Mouse (Mus musculus): ENCODE measurements around the gene Plch2. TPM values are rescaled to one million over a fixed set of nuclear protein-coding genes. Genes with fewer than 3 reads are reported as not detected.

The Plch2 gene
- polyA plus RNA-seq, 1 experiment from 2014 or later: 0.43 TPM

DNA sequence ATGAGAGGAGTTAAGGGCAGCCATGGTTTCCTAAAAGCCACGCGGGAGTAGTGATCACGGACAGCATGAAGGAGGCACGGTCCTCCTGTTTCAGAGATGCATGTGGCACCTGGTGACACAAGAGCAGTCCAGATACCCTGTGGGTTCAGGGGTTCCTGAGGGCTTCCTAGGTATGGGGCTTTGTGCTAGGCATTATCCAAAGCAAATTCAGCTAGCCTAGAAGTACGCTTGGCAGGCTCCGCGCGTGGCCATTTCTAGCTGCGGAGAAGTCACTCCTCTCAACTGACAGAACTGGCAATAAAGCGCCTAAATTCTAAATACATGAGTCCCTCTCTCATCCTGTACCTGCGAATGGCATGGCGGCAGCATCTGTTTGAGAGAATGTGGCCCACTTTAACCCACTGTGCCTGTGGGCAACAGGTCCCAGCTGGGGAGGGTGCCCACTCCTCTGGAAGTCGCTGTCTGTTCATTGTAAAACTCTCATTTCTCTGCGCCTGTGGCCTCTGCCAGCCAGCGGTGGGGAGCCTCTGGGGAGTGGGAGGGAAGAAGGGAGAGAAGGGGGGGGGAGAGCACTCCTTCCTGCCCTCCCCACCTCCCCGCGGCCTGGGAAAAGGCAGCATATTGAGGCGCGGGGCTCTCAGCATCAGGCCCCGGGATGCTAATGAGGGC lies 96.4 kb downstream of the Plch2 start:
- Histone ChIP-seq H3K4me3 (ENCODE audit: low read depth, low read length) (peak overlapping the region; percentile 41), H3K4me2 (peak overlapping the region; percentile 57), H3K27me3 (replicated peaks; ENCODE audit: control insufficient read depth, insufficient read depth, low read length) (peaks cover 84% of the 10 kb centered on the region), H3K9ac (ENCODE audit: low read depth, low read length) (no peak overlapping the region), H3K36me3 (ENCODE audit: control insufficient read depth, insufficient read depth, low read length) (no peaks in the 10 kb centered on the region), H3K27ac (ENCODE audit: low read depth, low read length) (no peak overlapping the region), H3K9me3 (ENCODE audit: control insufficient read depth, low read length) (no peaks in the 10 kb centered on the region), H3K4me1 (replicated peaks; ENCODE audit: control insufficient read depth, insufficient read depth, low read length) (peaks cover 26% of the 10 kb centered on the region)
- no peak for ATAC-seq (replicated peaks; ENCODE audit: low FRiP score)
- no peak for DNase-seq (ENCODE audit: low spot score)
- 19% methylated on average over 20 of the region's 20 CpGs for WGBS

DNA sequence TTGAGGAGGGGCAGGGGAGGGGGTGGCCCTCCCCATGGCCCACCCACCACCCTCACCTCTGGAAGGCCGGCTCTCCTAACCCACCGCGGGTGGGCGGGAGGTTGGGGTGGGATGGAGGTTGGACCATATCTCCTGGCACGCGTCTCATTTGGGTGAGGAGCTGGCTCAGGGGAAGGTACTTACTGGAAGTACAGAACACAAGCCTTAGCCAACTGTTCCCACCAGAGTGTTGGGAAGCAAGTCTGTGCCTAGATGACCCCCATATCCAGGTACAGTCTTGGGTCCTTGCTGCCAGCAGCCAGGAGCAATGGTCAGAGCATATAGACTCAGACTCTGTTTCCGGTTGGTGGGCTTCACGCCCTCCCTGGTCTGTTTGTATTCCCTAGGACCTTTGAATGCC lies 98.0 kb downstream of the Plch2 start:
- 15% methylated on average over 8 of the region's 8 CpGs for WGBS
- Histone ChIP-seq H3K9me3 (ENCODE audit: control insufficient read depth, low read length) (no peaks in the 10 kb centered on the region), H3K4me1 (replicated peaks; ENCODE audit: control insufficient read depth, insufficient read depth, low read length) (peaks cover 22% of the 10 kb centered on the region), H3K4me2 (no peak overlapping the region), H3K9ac (ENCODE audit: low read depth, low read length) (no peak overlapping the region), H3K27me3 (replicated peaks; ENCODE audit: control insufficient read depth, insufficient read depth, low read length) (peaks cover 99% of the 10 kb centered on the region), H3K4me3 (ENCODE audit: low read depth, low read length) (no peak overlapping the region), H3K36me3 (ENCODE audit: control insufficient read depth, insufficient read depth, low read length) (no peaks in the 10 kb centered on the region), H3K27ac (ENCODE audit: low read depth, low read length) (no peak overlapping the region)
- ATAC-seq (replicated peaks; ENCODE audit: low FRiP score) (no peak), DNase-seq (ENCODE audit: low spot score) (no peak)

DNA sequence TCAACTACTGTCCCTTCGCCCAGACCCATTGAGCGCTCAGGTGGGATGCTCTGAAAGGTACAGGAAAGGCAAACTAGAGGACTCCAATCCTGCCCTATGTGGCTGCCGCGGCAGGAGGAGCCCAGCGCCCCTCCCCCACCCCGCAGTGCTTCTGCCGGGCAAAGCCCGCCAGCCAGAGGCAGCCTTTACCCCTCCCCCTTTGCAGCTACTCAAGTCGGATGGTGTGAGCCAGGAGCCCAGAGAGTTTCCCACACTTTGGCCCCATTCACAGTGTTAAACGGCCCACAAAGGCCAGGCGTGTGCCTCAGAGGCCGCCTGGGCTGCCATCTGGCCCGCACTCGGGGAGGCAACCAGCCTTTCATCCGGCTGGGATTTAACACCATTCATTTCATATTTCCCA lies 98.4 kb downstream of the Plch2 start:
- 3% methylated on average over 15 of the region's 15 CpGs for WGBS
- peak overlapping the region; percentile 36 for H3K4me2 ChIP-seq
- no peak overlapping the region for H3K9ac ChIP-seq (ENCODE audit: low read depth, low read length)
- DNase-seq (ENCODE audit: low spot score) (no peak), ATAC-seq (replicated peaks; ENCODE audit: low FRiP score) (no peak)
- peaks cover 18% of the 10 kb centered on the region for H3K4me1 ChIP-seq (replicated peaks; ENCODE audit: control insufficient read depth, insufficient read depth, low read length)
- H3K36me3 ChIP-seq (ENCODE audit: control insufficient read depth, insufficient read depth, low read length): no peaks in the 10 kb centered on the region
- H3K4me3 ChIP-seq (ENCODE audit: low read depth, low read length): peak overlapping the region; percentile 5; the same call in 1 of the 2 replicates
- H3K27ac ChIP-seq (ENCODE audit: low read depth, low read length): no peak overlapping the region
- H3K27me3 ChIP-seq (replicated peaks; ENCODE audit: control insufficient read depth, insufficient read depth, low read length): peaks cover 99% of the 10 kb centered on the region
- H3K9me3 ChIP-seq (ENCODE audit: control insufficient read depth, low read length): no peaks in the 10 kb centered on the region

DNA sequence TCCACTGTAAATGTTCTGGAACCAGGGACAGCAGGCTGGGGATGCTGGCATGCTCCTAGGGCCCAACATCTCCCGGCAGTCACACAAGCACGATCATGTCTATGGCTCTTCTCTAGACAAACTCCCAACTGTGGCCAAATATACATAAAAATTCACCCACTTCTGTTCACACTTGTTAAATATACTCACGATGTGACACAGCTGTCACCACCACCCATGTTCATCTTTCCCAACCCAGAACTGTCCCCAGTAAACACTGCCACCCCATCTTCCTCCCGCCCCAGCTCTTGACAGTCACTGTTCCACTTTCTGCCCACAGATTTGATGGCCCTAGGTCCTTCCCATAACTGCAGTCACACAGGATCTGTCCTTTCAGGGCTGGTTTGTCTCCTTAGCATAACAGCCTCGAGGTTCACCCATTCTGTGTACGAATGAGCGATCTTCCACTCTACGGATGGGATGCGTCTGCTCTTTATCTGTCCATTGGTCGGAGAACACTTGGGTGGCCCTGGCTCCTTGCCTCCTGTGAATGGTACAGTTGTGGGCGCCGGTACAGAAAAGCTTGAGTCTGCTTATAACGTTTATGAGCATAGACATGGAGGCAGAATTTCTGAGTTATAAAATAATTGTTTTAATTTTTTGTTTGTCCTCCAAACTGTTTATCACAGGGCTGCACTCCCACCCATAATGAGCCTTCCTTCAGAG lies 99.1 kb downstream of the Plch2 start:
- DNase-seq (ENCODE audit: low spot score) (no peak), ATAC-seq (replicated peaks; ENCODE audit: low FRiP score) (no peak)
- WGBS: 48% methylated on average over 13 of the region's 13 CpGs
- Histone ChIP-seq H3K9ac (ENCODE audit: low read depth, low read length) (no peak overlapping the region), H3K9me3 (ENCODE audit: control insufficient read depth, low read length) (no peaks in the 10 kb centered on the region), H3K36me3 (ENCODE audit: control insufficient read depth, insufficient read depth, low read length) (no peaks in the 10 kb centered on the region), H3K4me2 (no peak overlapping the region; the same call in 1 of the 2 replicates), H3K4me1 (replicated peaks; ENCODE audit: control insufficient read depth, insufficient read depth, low read length) (peaks cover 18% of the 10 kb centered on the region), H3K27ac (ENCODE audit: low read depth, low read length) (no peak overlapping the region), H3K27me3 (replicated peaks; ENCODE audit: control insufficient read depth, insufficient read depth, low read length) (peaks cover 99% of the 10 kb centered on the region), H3K4me3 (ENCODE audit: low read depth, low read length) (no peak overlapping the region)

DNA sequence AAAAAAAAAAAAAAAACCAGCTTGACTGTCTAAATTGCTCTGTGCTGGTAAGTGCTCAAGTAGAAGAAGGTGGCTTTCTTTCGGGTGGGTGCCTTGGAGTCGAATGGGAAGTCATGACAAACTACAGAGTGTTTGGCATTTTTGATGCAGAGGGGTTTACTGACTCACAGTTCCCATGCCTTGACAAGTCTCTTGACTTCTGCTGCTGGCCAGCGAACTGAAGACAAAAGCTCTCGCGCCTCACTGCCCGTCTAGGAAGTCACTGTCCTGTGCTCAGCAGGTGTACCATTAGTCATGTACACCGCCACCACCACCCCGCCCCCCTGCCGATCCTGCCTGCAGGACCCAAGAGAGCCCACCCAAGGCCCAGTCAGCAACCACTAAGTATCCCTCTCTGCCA lies 100.0 kb downstream of the Plch2 start:
- Histone ChIP-seq H3K9ac (ENCODE audit: low read depth, low read length) (no peak overlapping the region), H3K4me3 (ENCODE audit: low read depth, low read length) (no peak overlapping the region), H3K9me3 (ENCODE audit: control insufficient read depth, low read length) (no peaks in the 10 kb centered on the region), H3K4me1 (replicated peaks; ENCODE audit: control insufficient read depth, insufficient read depth, low read length) (peaks cover 18% of the 10 kb centered on the region), H3K36me3 (ENCODE audit: control insufficient read depth, insufficient read depth, low read length) (no peaks in the 10 kb centered on the region), H3K27me3 (replicated peaks; ENCODE audit: control insufficient read depth, insufficient read depth, low read length) (peaks cover 99% of the 10 kb centered on the region), H3K4me2 (no peak overlapping the region), H3K27ac (ENCODE audit: low read depth, low read length) (no peak overlapping the region)
- DNase-seq (ENCODE audit: low spot score) (no peak), ATAC-seq (replicated peaks; ENCODE audit: low FRiP score) (no peak)
- WGBS: 37% methylated on average over 9 of the region's 9 CpGs

DNA sequence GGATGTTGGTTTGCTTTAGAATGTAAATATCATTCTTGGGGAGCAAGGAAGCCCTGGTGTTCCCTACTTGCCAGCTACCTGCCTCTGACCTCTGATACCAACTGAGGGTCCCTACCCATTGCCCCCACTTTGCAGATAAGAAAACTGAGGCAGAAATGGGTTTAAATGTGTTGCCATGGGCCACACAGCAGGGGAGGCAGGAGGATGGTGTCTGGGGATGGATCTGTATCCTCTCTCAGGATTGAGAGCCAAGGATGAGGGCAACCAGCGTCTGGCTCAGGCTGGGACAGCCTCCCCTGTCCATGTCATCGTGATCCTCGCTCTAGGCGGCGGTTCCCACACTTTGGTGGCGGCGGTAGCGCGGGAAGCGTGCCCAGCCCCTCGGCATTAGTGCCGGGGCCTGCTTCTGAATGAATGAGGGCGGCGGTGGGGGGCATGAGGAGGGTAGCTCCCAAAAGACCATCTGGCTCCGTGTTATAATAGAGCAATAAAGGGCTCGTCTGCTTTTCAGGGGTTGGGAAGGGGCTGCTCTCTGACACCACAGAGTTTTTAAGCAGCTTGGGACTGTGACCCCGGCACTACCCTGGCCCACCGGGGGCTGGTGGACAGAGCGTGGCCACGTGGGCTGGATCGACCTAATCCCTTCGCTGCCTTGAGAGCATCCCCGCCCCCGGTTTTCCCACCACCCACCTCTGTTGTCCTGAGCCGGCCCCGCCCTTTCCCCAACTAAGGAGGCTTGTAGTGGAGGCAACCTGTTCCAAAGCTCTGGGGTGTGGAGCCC lies 103.9 kb downstream of the Plch2 start:
- Histone ChIP-seq H3K27ac (ENCODE audit: low read depth, low read length) (no peak overlapping the region), H3K4me2 (no peak overlapping the region), H3K4me3 (ENCODE audit: low read depth, low read length) (no peak overlapping the region), H3K36me3 (ENCODE audit: control insufficient read depth, insufficient read depth, low read length) (no peaks in the 10 kb centered on the region), H3K27me3 (replicated peaks; ENCODE audit: control insufficient read depth, insufficient read depth, low read length) (peaks cover 96% of the 10 kb centered on the region), H3K9ac (ENCODE audit: low read depth, low read length) (no peak overlapping the region), H3K9me3 (ENCODE audit: control insufficient read depth, low read length) (no peaks in the 10 kb centered on the region), H3K4me1 (replicated peaks; ENCODE audit: control insufficient read depth, insufficient read depth, low read length) (no peaks in the 10 kb centered on the region; the same call in 1 of the 2 replicates)
- no peak for DNase-seq (ENCODE audit: low spot score)
- ATAC-seq (replicated peaks; ENCODE audit: low FRiP score): no peak
- WGBS: 4% methylated on average over 26 of the region's 26 CpGs

DNA sequence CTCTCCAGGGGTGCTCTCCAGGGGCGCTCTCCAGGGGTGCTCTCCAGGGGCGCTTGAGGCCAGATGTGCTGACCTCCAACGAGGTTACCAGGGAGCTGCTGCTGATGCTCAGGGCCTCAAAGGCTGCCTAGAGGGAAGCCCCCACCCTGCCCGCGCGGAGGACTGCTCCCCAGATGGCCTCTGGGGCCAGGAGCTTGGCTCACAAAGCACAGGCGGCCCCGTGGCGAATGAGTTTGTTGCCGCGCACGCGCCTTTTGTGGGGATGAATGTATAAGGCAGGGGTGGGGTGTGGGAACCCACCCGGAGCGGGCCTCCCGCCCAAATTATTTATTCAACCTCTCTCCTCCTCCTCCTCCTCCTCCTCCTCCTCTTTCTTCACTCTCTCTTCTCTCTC lies 107.0 kb downstream of the Plch2 start:
- H3K27me3 ChIP-seq (replicated peaks; ENCODE audit: control insufficient read depth, insufficient read depth, low read length): peaks cover 67% of the 10 kb centered on the region
- WGBS: 21% methylated on average over 16 of the region's 16 CpGs
- H3K9ac ChIP-seq (ENCODE audit: low read depth, low read length): no peak overlapping the region
- H3K9me3 ChIP-seq (ENCODE audit: control insufficient read depth, low read length): no peaks in the 10 kb centered on the region
- H3K36me3 ChIP-seq (ENCODE audit: control insufficient read depth, insufficient read depth, low read length): no peaks in the 10 kb centered on the region
- H3K4me3 ChIP-seq (ENCODE audit: low read depth, low read length): no peak overlapping the region
- ATAC-seq (replicated peaks; ENCODE audit: low FRiP score) (no peak), DNase-seq (ENCODE audit: low spot score) (no peak)
- no peak overlapping the region for H3K27ac ChIP-seq (ENCODE audit: low read depth, low read length)
- no peak overlapping the region for H3K4me2 ChIP-seq
- H3K4me1 ChIP-seq (replicated peaks; ENCODE audit: control insufficient read depth, insufficient read depth, low read length): no peaks in the 10 kb centered on the region

DNA sequence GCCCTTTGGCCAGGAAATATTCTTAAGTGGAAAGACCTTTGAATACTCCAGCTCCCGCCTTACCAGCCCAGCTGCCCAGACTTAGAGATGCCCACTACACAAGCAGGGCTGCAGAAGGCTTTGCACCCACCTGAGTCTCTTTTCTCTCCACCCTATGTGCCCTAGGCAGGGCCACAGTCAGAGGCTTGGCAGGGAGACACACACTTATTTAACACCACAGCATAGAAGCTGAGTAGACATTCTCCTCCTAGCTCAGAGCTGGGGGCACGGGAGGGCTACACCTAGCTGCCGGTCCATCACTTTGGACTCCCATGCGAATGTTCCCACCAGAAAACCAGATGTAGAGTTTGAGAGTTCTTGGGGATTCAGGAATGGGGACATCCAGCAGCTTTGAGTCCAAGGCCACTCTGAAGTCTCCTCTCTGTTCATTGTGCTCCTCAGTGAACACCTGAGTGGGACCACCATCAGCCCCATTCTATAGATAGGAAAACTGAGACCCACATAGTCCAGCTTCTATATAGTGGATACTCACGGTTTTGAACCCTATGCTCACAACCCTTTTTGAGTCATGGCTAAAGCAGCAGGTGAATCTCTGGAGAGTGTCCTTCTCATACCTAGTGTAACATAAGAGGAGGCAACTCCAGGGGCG lies 107.5 kb downstream of the Plch2 start:
- no peak overlapping the region for H3K9ac ChIP-seq (ENCODE audit: low read depth, low read length)
- no peak overlapping the region for H3K4me2 ChIP-seq
- no peak overlapping the region for H3K27ac ChIP-seq (ENCODE audit: low read depth, low read length)
- H3K27me3 ChIP-seq (replicated peaks; ENCODE audit: control insufficient read depth, insufficient read depth, low read length): peaks cover 62% of the 10 kb centered on the region
- no peaks in the 10 kb centered on the region for H3K9me3 ChIP-seq (ENCODE audit: control insufficient read depth, low read length)
- 63% methylated on average over 6 of the region's 6 CpGs for WGBS
- ATAC-seq (replicated peaks; ENCODE audit: low FRiP score) (no peak), DNase-seq (ENCODE audit: low spot score) (no peak)
- H3K4me3 ChIP-seq (ENCODE audit: low read depth, low read length): no peak overlapping the region
- no peaks in the 10 kb centered on the region for H3K4me1 ChIP-seq (replicated peaks; ENCODE audit: control insufficient read depth, insufficient read depth, low read length)
- H3K36me3 ChIP-seq (ENCODE audit: control insufficient read depth, insufficient read depth, low read length): no peaks in the 10 kb centered on the region
